Mouse (Mus musculus): Measurements from ENCODE around the gene Aff3.

Gene Aff3

DNA sequence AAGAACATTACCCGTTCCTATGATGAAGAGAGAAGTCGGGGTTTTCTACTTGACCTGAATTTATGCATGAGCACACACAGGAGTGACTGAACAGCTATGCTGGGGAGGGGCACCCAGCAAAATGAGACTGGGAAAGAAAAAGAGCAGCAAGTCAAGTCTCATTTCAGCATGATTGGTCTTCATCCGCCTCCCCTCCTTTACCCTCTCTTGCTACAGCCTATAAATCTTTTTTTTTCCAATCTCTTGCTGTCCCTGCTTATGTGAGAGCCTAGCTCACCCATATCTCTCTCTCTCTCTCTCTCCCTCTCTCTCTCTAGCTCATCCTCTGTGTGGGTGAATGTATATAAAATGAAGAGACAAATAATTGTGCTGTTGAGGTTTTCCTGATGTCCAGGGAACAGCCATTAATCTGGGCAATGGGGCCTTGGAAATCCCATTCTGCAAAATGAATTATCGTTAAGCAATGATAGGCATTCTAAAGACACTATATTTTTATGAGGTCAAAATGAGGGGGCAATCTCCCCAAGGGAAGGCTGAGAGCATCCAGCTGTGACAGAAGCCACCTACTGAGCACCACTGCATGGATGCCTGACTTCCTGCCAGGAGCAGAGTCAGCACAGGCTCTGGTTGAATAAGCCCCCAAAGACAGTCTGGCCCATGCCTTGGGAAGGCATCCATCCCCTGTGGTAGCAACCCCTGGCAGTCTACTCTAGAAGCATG, 224.8 kb downstream of the Aff3 start:
- no peak for DNase-seq (ENCODE audit: low read depth, low spot score)

GRCm38 (mm10) chr1:38438447-38438846, 226.3 kb downstream of the Aff3 start:
- no peak for DNase-seq (ENCODE audit: low read depth, low spot score)

- no peak for DNase-seq (ENCODE audit: low read depth, low spot score)
Measured at GRCm38 (mm10) chr1:38437671-38438070, 227.1 kb downstream of the Aff3 start.

DNA sequence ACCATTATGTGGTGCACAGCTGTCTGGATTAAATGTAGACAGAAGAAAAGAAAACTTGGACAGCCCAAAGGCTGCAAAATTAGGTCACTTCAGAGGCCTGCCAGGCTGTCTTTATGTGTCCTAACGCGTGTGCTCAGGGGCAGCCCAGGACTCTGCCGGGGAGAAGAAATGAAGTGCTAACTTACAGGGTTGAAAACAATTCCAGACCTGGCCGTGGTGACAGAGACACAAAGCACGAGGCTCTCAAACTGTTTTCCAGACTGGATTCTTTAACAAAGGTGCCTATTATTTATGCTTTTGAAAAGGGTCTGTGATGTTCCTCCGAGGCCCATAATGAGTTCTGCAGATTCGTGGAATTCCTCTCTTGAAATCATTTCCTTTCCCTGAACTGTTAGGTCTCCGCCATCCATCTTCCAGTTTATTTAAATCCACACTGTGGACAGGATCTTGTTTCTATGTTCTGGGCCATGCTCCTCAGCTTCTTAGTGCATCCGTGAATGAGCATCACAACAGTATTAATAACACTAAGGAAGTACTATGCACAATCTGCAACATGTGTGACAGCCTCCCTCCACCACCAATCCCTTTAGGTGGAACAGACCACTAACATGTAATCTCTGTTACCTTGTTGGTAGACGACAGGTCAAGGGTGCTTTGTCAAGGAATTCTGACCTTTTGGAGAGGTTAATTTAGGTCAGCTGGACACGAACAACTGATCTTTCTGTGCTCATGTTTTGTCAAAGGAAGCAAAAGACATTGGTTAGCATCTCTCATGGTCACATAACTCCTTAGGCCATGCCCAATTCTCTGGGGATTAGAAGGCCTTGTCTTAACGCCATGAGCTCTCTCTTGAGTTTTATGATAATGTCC, 228.0 kb downstream of the Aff3 start:
- no peak for DNase-seq (ENCODE audit: low read depth, low spot score)

DNA sequence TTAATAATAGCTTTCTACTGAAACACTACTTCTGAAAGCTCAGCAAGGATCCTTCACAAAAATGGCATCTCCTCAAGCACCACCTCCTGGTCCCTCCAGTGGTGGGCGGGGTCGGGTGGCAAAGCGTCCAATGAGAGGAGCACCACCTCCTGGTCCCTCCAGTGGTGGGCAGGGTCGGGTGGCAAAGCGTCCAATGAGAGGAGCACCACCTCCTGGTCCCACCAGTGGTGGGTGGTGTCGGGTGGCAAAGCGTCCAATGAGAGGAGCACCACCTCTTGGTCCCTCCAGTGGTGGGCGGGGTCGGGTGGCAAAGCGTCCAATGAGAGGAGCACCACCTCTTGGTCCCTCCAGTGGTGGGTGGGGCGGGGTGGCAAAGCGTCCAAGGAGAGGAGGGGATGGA, 234.4 kb downstream of the Aff3 start:
- peak; percentile 36 for DNase-seq (ENCODE audit: low read depth, low spot score)

GRCm38 (mm10) chr1:38428708-38429683, 235.8 kb downstream of the Aff3 start:
- no peak for DNase-seq (ENCODE audit: low read depth, low spot score)

DNA sequence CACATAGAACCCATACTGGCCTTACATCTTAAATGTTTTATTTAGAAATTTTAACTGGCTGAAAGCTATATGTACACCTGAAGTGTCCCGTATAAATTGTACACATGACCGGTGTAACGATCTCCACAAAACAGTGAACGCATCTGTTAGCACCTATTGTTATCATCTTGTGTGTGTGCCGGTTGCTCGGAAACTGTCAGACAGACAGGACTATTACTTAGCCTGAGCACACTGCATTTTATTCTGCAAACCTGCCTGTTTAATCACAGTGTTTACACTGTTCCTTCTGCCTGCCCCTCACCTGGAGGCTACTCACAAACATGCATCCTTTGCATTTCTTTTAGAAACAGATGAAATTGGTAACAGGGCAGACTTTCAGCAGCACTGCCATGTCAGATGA, 241.8 kb downstream of the Aff3 start:
- no peak for DNase-seq (ENCODE audit: low read depth, low spot score)

GRCm38 (mm10) chr1:38419331-38419730, 245.4 kb downstream of the Aff3 start:
- DNase-seq (ENCODE audit: low read depth, low spot score) = no peak

GRCm38 (mm10) chr1:38418181-38419032, 246.3 kb downstream of the Aff3 start:
- DNase-seq (ENCODE audit: low read depth, low spot score) = no peak

DNA sequence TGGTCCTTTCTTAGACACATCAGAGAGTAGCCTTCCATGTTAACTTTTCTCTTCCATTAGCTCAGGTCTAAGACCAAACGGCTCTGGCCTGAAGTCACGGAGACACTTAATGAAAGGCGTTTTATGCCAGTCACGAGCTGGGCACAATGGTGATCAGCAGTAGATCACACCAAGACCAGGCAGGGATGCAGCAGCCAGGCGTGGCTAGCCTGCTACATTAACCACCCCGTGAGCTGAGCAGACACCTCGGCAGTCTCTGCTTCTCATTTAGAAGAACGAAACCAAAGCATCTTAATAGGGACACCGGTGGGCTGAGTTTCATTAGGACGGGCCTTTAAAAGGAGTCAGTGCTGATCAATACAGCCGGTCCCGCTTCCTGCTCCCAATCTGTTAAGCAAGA, 247.6 kb downstream of the Aff3 start:
- DNase-seq (ENCODE audit: low read depth, low spot score) = no peak

DNA sequence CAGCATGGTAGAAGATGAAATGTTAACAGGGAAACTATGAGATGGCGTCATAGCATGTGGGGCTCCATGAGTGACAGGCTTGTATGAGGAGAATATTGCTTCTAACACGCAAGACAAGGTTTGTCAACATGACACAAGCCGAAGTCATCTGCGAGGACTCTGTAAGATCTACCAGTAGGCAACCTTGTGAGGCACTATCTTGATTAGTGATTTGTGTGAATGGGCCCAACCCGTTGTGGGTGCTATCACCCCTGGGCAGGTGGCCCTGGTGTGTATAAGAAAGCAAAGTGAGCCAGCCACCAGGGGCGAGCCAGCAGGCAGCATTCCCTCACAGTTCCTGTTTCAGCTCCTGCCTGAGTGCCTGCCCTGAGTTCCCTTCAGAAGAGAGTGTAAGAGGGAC, 249.2 kb downstream of the Aff3 start:
- no peak for DNase-seq (ENCODE audit: low read depth, low spot score)

- DNase-seq (ENCODE audit: low read depth, low spot score) = no peak
Measured at GRCm38 (mm10) chr1:38411106-38411505, 253.6 kb downstream of the Aff3 start.

- DNase-seq (ENCODE audit: low read depth, low spot score) = no peak
Measured at GRCm38 (mm10) chr1:38410457-38410856, 254.3 kb downstream of the Aff3 start.

DNA sequence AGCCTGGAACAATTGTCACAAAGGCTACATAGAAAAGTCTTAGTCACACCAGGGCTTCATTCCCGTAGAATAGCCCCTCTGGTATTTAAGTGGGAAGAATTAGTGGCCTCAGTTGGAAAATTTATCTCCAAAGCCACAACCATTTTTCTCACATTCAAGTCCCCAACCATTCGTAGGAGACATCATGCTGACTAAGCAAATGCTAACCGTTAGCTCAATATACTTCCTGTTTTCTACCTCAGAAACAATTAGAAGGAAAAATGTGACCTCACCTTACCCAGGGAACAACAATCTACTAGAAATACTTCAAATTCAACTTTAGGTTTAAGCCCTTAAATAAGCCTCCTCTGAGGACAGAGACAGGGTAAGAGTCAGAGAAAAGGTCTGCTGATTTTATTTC, 256.5 kb downstream of the Aff3 start:
- no peak for DNase-seq (ENCODE audit: low read depth, low spot score)

GRCm38 (mm10) chr1:38403781-38404180, 261.0 kb downstream of the Aff3 start:
- DNase-seq (ENCODE audit: low read depth, low spot score) = no peak

DNA sequence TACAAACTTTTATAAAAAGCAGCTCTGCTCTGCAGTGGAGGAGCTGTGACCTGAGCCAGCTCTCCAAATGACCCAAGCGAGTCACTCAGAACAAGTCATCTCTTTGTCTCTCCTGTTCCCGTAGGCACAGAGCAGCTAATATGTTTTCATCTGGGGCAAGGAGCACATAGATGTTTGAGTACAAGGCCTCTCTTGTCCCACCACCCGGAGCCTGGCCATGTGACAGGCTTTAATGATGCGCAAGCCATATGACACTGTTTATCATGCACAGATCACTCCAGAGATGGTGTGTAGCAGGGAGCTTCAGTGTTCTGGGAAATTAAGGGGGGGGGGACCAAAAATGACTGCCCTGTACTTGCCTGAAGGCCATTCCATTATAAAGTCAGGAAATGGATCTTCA, 262.9 kb downstream of the Aff3 start:
- no peak for DNase-seq (ENCODE audit: low read depth, low spot score)

- DNase-seq (ENCODE audit: low read depth, low spot score) = no peak
Measured at GRCm38 (mm10) chr1:38399269-38399668, 265.5 kb downstream of the Aff3 start.

DNA sequence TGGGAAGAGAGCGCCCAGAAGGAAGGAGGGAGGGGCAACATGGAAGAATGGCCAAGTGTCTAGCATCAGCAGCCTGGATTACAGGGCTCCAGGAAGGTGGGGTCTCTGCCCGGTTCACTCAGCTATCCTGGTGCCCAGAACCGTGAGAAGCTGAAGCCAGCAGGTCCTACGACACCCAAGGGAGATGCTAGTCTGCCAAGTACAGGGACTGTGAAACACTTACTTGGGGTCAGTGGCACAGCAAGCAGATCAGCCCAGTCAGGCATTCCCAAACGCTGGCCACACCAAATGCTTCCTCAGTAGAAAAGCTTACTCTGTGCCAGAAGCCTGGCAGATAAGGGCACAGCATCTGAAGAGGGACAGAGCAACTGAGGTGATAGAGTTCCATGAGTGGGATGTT, 266.2 kb downstream of the Aff3 start:
- DNase-seq (ENCODE audit: low read depth, low spot score) = no peak

DNA sequence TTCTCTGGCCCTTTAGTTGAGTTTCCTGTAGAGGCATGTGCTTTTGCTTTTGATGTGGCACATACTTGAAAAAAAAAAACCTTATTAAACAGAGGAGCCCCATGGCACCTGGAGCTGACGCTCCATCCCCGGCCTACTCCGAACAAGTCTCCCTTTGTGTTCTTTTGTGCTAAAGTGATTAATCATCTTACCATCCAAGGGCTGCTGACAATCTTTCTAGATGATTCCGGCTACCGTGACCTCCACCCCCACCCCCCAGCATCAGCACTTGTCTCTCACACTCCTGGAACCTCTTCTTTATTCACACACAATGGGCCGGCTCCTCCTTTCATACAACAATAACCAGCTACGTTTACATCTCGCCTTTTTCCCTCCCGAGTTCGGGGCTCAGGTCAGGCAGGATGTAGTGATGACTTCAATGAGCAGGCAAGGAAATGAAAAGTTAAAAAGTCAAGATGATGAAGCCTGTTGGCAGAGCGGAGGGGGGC, 269.5 kb downstream of the Aff3 start:
- peak; percentile 11 for DNase-seq (ENCODE audit: low read depth, low spot score)

GRCm38 (mm10) chr1:38394493-38394892, 270.3 kb downstream of the Aff3 start:
- DNase-seq (ENCODE audit: low read depth, low spot score) = peak; percentile 54

- peak; percentile 56 for DNase-seq (ENCODE audit: low read depth, low spot score)
Measured at GRCm38 (mm10) chr1:38393516-38393915, 271.2 kb downstream of the Aff3 start.

Data from ZHBTc4 (cell line).